Mouse (Mus musculus): ENCODE measurements around the gene Olfr790.

DNA sequence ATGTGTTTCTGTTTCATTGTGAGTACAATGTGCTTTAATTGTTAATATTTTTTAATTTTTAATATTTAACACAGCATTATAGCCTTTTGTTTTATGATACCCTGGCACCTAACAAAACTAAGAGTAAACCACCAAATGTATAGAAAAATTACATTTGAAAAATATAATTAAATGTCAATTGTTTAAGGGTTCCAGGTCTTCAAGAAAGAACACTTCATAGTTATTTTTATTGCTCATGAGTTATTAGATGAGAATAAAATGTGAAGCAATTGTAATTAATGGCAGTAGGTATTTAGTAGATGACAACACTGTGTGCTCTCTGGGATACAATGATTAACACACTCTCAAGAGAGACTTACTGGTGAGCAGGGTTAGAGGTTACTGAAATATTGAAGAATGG lies 27.6 kb upstream of the Olfr790 start, which contains the start of gene Olfr788:
- no peak for TF ChIP-seq POLR2A (IDR thresholded peaks at IDR 0.05; ENCODE audit: low read depth, low read length)
- TF ChIP-seq CTCF (IDR thresholded peaks at IDR 0.05; ENCODE audit: extremely low read depth, insufficient read length, insufficient replicate concordance, low read depth, low read length): no peak
